Mouse (Mus musculus) urinary bladder, postnatal 10 days (tissue): ENCODE measurements around the gene Mab21l1.

Experiments
- DNase-seq: peaks from one replicate; pipeline ENCODE4 v3.0.0; 2022; ENCODE audit warnings: low spot score

Mab21l1 gene

GRCm38 (mm10) chr3:55782056-55782687 lies at the start of gene Mab21l1:
Gene Mab21l1, plus strand, starts transcription at chr3:55782510.
- no peak for DNase-seq

DNA sequence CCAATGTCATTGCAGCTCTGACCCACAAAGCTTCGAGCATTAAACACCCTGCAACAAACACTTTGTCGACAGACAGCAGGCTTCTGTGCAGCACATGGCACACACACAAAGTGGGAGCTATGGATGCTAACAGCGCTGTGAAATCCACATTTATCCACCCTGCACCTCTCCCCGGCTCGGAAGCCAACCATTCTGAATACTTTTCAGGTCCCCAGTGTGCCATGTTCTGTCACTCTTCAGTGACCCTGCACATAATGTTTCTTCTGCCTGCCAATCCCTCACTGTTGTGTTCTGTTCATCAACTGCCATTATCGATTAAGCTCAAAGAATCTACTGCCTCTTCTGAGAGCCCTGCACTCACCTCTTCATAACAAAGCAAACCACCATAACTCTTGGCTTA lies 48.6 kb upstream of the Mab21l1 start:
- DNase-seq = no peak

GRCm38 (mm10) chr3:55741428-55741827 lies 40.9 kb upstream of the Mab21l1 start:
- DNase-seq = no peak

DNA sequence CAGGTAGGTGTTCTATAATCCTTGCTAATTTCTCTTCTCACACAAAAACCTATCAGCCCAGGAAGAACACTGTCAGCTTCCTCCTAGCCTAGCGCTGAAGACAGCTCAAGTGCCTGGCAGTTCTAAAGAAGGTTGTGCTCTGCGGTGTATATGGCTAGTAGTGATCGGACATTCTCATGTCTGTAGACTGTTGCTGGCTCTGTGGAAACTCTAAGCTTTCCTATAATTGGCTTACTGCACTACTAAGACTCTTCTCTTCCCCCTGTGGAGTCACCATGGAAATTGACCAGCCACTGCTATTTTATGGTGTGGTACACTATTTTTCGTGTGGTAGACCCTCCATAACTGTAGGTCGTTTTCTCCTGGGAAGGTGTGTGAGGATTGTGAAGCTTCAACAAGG lies 40.1 kb upstream of the Mab21l1 start:
- DNase-seq = no peak

DNA sequence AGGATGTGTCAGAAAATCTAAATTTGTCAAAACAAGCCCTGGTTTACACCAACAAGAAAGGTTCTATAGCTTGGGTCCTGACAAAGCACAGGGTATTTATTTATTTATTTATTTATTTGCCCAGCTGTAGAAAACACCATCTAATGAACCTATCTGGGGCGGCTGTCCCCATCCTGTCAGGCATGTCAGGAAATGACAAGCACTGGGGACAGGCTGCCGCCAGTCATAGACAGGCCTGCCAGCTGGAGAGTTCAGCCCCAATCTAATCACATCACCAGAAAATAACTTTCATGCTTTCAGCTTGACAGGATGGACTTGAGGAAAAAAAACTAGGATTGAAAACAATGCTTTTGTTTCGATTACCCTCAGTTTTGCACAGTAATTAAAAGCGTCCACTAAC lies 39.7 kb upstream of the Mab21l1 start:
- no peak for DNase-seq

GRCm38 (mm10) chr3:55743885-55744284 lies 38.4 kb upstream of the Mab21l1 start:
- DNase-seq = no peak

- no peak for DNase-seq
These were observed 31.8 kb upstream of the Mab21l1 start for GRCm38 (mm10) chr3:55750445-55751065.

DNA sequence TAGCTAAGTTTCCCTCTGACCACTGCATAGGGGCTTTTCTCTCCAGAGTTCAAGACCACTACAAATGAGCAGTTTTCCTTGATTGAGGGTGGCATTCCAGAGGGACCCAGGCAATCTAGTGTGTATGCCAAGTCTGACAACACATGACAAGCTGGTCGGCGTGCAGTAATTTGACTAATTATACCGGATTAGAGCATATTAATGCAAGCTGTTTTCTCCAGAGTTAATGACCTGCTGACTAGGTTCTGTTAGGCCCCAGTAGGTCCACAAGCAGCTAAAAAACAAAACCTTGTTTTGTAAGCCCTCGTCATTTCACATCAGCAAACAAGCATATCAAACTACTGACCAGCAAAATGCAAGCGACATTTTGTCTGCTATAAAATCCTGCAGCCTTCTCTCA lies 30.9 kb upstream of the Mab21l1 start:
- DNase-seq = no peak

DNA sequence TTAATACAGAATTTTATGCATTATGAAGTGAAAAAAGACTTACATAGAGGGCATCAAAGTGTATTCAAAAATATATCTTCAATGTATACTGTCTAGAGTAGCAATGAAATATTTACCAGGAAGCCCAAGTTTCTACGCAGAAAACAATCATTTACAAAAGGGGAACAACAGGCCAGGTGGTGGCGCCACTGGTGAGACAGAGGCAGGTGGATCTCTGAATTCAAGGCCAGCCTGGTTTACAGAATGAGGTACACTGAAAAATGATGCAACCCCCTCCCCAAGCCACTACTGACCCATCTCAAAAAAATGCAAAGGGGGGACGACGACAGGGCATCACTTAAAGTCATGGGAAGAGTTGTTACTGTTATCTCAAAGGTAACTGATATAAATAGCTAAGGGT lies 29.8 kb upstream of the Mab21l1 start:
- no peak for DNase-seq

DNA sequence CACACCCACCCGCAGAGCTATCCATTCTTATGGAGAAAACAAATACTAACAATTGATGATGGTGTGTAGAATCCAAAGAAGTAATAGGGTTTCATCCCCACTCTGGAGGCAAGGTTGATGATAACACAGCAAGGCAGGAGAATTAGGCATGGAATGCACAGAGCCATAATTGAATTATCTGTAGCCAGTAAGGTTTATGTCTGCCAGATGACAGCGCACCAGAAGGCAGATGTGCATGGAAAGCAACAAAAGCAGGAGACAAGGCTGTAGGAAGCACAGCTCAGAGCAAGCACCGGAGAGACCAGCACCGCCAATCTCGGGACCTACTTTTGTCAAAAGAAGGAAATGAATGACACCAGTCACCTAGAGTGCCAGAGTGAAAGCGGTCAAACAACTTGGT lies 28.4 kb upstream of the Mab21l1 start:
- no peak for DNase-seq

- no peak for DNase-seq
These were observed 27.2 kb upstream of the Mab21l1 start for GRCm38 (mm10) chr3:55754981-55755608.

DNA sequence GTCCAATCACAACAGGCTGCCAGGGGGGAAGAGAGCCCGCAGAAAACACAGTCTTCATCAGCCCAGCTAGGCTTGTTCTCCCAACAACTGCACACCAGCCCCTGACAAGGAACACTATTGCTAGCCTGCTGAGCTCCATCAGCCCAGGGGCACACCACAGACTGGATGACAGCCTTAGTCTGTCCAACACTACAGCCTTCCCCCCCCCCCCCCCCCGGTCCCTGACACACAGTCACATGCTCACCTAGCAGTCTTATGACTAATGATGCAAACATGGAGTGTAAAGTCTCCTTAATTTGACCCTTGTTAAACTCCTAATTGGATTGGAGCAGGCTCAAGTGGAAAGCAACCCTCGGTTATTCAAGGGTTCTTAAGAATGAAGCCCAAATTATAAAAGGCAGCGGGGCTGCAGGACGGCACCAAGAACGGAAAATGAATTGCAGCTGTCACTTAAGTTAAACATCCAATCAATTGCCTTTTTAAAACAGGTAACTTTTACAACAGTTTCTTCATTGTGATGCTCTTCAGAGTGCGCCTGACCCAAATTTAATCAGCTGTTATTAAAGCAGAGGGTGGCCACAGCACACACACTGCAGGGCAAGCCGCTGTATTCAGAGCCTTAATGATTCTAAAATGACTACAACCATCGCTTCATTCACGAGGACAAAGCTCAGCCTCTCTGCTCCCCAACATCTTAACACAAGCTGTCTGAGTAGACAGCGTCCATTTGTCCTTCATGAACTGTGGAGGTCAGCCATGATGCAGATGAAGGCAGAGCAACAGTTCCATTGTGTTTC lies 26.3 kb upstream of the Mab21l1 start:
- no peak for DNase-seq

- DNase-seq = no peak
These were observed 25.6 kb upstream of the Mab21l1 start for GRCm38 (mm10) chr3:55756602-55757190.

- DNase-seq = no peak
These were observed 24.0 kb upstream of the Mab21l1 start for GRCm38 (mm10) chr3:55758297-55758696.

- no peak for DNase-seq
These were observed 18.7 kb upstream of the Mab21l1 start for GRCm38 (mm10) chr3:55763591-55763990.

- DNase-seq = no peak
These were observed 13.7 kb upstream of the Mab21l1 start for GRCm38 (mm10) chr3:55768654-55769053.

DNA sequence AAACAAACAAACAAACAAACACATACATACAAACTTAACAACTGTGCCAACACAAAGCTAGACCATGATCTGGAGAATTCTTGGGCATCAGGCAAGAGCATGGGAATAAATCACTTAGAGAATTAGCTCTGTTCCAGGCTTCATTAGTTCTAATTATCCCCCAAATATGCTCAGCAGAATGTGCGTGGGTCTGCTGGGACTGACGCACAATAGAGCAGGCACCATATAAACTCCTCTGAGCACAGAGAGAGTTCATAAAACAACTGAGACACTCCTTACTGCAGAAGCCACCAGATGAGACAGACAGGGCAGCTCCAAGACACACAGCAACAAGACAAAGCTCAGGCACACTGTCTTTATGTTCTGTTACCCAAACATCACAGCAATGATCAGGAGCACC lies 13.0 kb upstream of the Mab21l1 start:
- no peak for DNase-seq

DNA sequence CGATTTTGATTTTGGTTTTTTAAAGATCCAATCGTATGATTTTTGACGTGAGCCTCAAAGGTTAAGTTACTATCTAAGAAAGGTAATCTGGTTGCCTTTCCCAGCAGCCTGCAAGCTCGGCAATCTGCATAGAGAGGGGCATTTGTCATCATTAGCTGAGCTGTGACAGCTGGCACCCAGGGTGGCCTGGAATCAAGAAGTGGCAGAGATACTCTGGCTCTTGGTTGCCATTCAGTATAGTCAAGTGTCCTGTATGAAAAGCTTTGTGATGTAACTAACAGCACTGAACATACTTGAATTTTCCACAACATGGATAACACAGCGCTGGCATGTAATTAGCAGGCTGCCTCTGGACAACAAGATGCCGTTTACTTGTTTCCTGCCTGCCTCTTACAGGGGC lies 8.1 kb upstream of the Mab21l1 start:
- no peak for DNase-seq

- no peak for DNase-seq
These were observed 7.1 kb upstream of the Mab21l1 start for GRCm38 (mm10) chr3:55775245-55775644.

- no peak for DNase-seq
These were observed 6.6 kb upstream of the Mab21l1 start for GRCm38 (mm10) chr3:55775753-55776152.

GRCm38 (mm10) chr3:55777501-55777900 lies 4.8 kb upstream of the Mab21l1 start:
- no peak for DNase-seq
